Mouse (Mus musculus) embryonic stem cell, embryonic (primary cell): Measurements from ENCODE around the gene Adssl1.

ENCODE experiments used
- CTCF ChIA-PET, 4 experiments: fragments of 300-600 bp in 2 of 4; fragments of 350-600 bp in 2 of 4; sonication (Branson Sonifier 250); formaldehyde crosslinking; loops; one replicate each; lab custom pipeline; 2022; ENCODE audit warnings: inconsistent platforms in 2 of 4; lab: Charles Lee
- POLR2A ChIA-PET, 4 experiments: fragments of 300-600 bp in 2 of 4; fragments of 350-600 bp in 2 of 4; sonication (Branson Sonifier 250); formaldehyde crosslinking; loops; one replicate each; lab custom pipeline; 2022; ENCODE audit warnings: antibody characterized with exemption in 4 of 4, inconsistent platforms in 1 of 4; lab: Charles Lee

Gene Adssl1

GRCm38 (mm10) chr12:112619686-112620353 lies at the start of gene Adssl1:
Adssl1 (plus strand) TSS chr12:112620045.
- CTCF ChIA-PET: interaction anchor here (0.5 to 6.0 kb wide), 25 partner anchors 10 to 515 kb away, joined by 3 to 67 read pairs (median 5); partner anchors contain the start of genes Akt1 (in 1 of the 4), Cdca4 (in 1 of the 4), Kif26a (in 1 of the 4) and Siva1 (in 1 of the 4)

GRCm38 (mm10) chr12:112570160-112570559 lies 49.7 kb upstream of the Adssl1 start:
- POLR2A ChIA-PET: interaction anchor here in 2 of 4 experiments (0.8 to 10.5 kb wide), 13 partner anchors 8 to 53 kb away, joined by 3 to 128 read pairs (median 5); partner anchors contain the start of gene Inf2 (in 2 of the 2)
- CTCF ChIA-PET: interaction anchor here (0.6 to 6.3 kb wide), 12 partner anchors 9 to 573 kb away, joined by 3 to 36 read pairs (median 3); no protein-coding TSS in a partner anchor

More at GRCm38 (mm10) chr12:112619686-112620353, at the start of gene Adssl1:
- POLR2A ChIA-PET: interaction anchor here (0.6 to 4.8 kb wide), 31 partner anchors 9 to 457 kb away, joined by 3 to 68 read pairs (median 4); partner anchors contain the start of genes Siva1 (in 3 of the 4) and Inf2 (in 1 of the 4)

- CTCF ChIA-PET: interaction anchor here (0.5 to 6.3 kb wide), 11 partner anchors 10 to 417 kb away, joined by 3 to 36 read pairs (median 3); no protein-coding TSS in a partner anchor
- POLR2A ChIA-PET: interaction anchor here in 2 of 4 experiments (1.1 to 10.5 kb wide), 6 partner anchors 12 to 150 kb away, joined by 3 to 128 read pairs (median 6); partner anchors contain the start of gene Inf2 (in 1 of the 2)
Measured at GRCm38 (mm10) chr12:112571064-112571463, 48.8 kb upstream of the Adssl1 start.

- CTCF ChIA-PET: interaction anchor here (0.5 to 5.0 kb wide), 15 partner anchors 13 to 203 kb away, joined by 3 to 33 read pairs (median 3); partner anchors contain the start of gene Inf2 (in 1 of the 4)
- POLR2A ChIA-PET: interaction anchor here (0.5 to 10.5 kb wide), 17 partner anchors 11 to 69 kb away, joined by 3 to 128 read pairs (median 4); partner anchors contain the start of genes Adssl1 (in 1 of the 4) and Siva1 (in 1 of the 4)
Measured at GRCm38 (mm10) chr12:112575274-112575986, 44.4 kb upstream of the Adssl1 start.

- CTCF ChIA-PET: interaction anchor here (0.5 to 5.0 kb wide), 11 partner anchors 10 to 51 kb away, joined by 3 to 33 read pairs (median 4); no protein-coding TSS in a partner anchor
- POLR2A ChIA-PET: interaction anchor here in 3 of 4 experiments (0.5 to 10.5 kb wide), 19 partner anchors 9 to 609 kb away, joined by 3 to 128 read pairs (median 5); partner anchors contain the start of genes Adssl1 (in 1 of the 3) and Atp5mpl (in 1 of the 3)
Measured at GRCm38 (mm10) chr12:112576341-112576740, 43.5 kb upstream of the Adssl1 start.

- ChIA-PET CTCF (interaction anchor here (0.5 to 5.0 kb wide), 17 partner anchors 10 to 50 kb away, joined by 3 to 33 read pairs (median 4); no protein-coding TSS in a partner anchor), POLR2A (interaction anchor here in 3 of 4 experiments (0.5 to 10.5 kb wide), 23 partner anchors 9 to 610 kb away, joined by 3 to 128 read pairs (median 4); partner anchors contain the start of genes Adssl1 (in 1 of the 3), Atp5mpl (in 1 of the 3) and Inf2 (in 1 of the 3))
Measured at GRCm38 (mm10) chr12:112576749-112577148, 43.1 kb upstream of the Adssl1 start.

GRCm38 (mm10) chr12:112578296-112579090 lies 41.4 kb upstream of the Adssl1 start:
- ChIA-PET CTCF (interaction anchor here (0.5 to 2.4 kb wide), 13 partner anchors 19 to 473 kb away, joined by 3 to 12 read pairs (median 4); no protein-coding TSS in a partner anchor), POLR2A (interaction anchor here in 3 of 4 experiments (0.6 to 10.5 kb wide), 10 partner anchors 9 to 763 kb away, joined by 3 to 128 read pairs (median 10); partner anchors contain the start of gene Inf2 (in 2 of the 3))

GRCm38 (mm10) chr12:112579430-112579829 lies 40.4 kb upstream of the Adssl1 start:
- CTCF ChIA-PET: interaction anchor here in 3 of 4 experiments (1.1 to 3.7 kb wide), 5 partner anchors 19 to 27 kb away, joined by 3 to 19 read pairs (median 5); no protein-coding TSS in a partner anchor
- POLR2A ChIA-PET: interaction anchor here in 2 of 4 experiments (1.0 to 7.4 kb wide), 7 partner anchors 10 to 128 kb away, joined by 3 to 90 read pairs (median 4); partner anchors contain the start of gene Siva1 (in 1 of the 2)

- POLR2A ChIA-PET: interaction anchor here in 2 of 4 experiments (1.0 to 7.4 kb wide), 9 partner anchors 10 to 454 kb away, joined by 3 to 90 read pairs (median 4); partner anchors contain the start of gene Siva1 (in 1 of the 2)
- CTCF ChIA-PET: interaction anchor here (1.1 to 3.7 kb wide), 7 partner anchors 20 to 38 kb away, joined by 3 to 19 read pairs (median 5); no protein-coding TSS in a partner anchor
Measured at GRCm38 (mm10) chr12:112579926-112580325, 39.9 kb upstream of the Adssl1 start.

GRCm38 (mm10) chr12:112581113-112581512 lies 38.7 kb upstream of the Adssl1 start:
- CTCF ChIA-PET: interaction anchor here (1.0 to 3.7 kb wide), 6 partner anchors 21 to 29 kb away, joined by 4 to 19 read pairs (median 6); no protein-coding TSS in a partner anchor
- POLR2A ChIA-PET: interaction anchor here in 2 of 4 experiments (0.7 to 2.1 kb wide), 10 partner anchors 14 to 456 kb away, joined by 3 to 9 read pairs (median 4); partner anchors contain the start of genes Adssl1 (in 1 of the 2) and Siva1 (in 1 of the 2)

- POLR2A ChIA-PET: interaction anchor here in 1 of 4 experiments (1.5 to 6.6 kb wide), 2 partner anchors 8 to 25 kb away, joined by 4 to 45 read pairs; no protein-coding TSS in a partner anchor
- CTCF ChIA-PET: interaction anchor here in 1 of 4 experiments (1.7 to 1.8 kb wide), 2 partner anchors 20 to 33 kb away, joined by 5 to 6 read pairs; no protein-coding TSS in a partner anchor
Measured at GRCm38 (mm10) chr12:112584954-112585353, 34.9 kb upstream of the Adssl1 start.

- ChIA-PET CTCF (interaction anchor here in 3 of 4 experiments (1.0 to 1.8 kb wide), 7 partner anchors 19 to 441 kb away, joined by 3 to 8 read pairs (median 5); no protein-coding TSS in a partner anchor), POLR2A (interaction anchor here in 2 of 4 experiments (0.6 to 6.6 kb wide), 12 partner anchors 9 to 620 kb away, joined by 3 to 45 read pairs (median 4); no protein-coding TSS in a partner anchor)
Measured at GRCm38 (mm10) chr12:112585924-112586538, 33.8 kb upstream of the Adssl1 start.

GRCm38 (mm10) chr12:112587125-112588124 lies 32.4 kb upstream of the Adssl1 start:
- POLR2A ChIA-PET: interaction anchor here in 3 of 4 experiments (0.6 to 6.6 kb wide), 18 partner anchors 8 to 442 kb away, joined by 3 to 45 read pairs (median 4); partner anchors contain the start of genes Adssl1 (in 1 of the 3), Cep170b (in 1 of the 3) and Kif26a (in 1 of the 3)

More at GRCm38 (mm10) chr12:112587125-112588124, 32.4 kb upstream of the Adssl1 start:
- CTCF ChIA-PET: interaction anchor here in 3 of 4 experiments (0.6 to 3.8 kb wide), 9 partner anchors 18 to 533 kb away, joined by 3 to 19 read pairs (median 4); no protein-coding TSS in a partner anchor
